Mouse (Mus musculus): ENCODE measurements around the gene Grhl3.
"Not testable (repeated sequence)": the region's sequence is repeated elsewhere in the genome, so short reads cannot be mapped to it uniquely, and the experiment has no call there.

The Grhl3 gene

GRCm38 (mm10) chr4:135573251-135573808 lies at the start of gene Grhl3:
TSS of gene Grhl3 (minus strand) at chr4:135573630.
- DNase-seq (ENCODE audit: extremely low read depth, low read depth, low spot score): no peak

DNA sequence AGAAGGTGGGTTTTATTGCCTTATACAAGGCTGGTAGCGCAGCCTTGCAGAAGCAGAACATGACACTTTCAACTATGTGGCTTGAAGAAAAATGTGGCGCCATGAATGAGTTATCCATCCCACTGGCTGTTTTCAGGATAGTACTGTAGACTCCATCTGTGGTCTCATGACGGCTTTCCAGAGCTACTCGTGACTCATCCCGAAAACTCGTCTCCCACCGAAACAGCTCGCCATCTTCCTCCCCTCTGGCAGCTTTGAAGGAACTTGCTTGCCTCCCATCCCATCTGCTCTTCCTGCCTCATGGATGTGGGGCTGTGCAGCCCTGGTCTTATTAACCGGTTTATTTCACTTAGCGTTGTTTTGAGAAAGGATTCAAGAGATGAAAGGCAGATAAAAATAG lies 48.9 kb upstream of the Grhl3 start:
- DNase-seq (ENCODE audit: extremely low read depth, low read depth, low spot score): no peak

DNA sequence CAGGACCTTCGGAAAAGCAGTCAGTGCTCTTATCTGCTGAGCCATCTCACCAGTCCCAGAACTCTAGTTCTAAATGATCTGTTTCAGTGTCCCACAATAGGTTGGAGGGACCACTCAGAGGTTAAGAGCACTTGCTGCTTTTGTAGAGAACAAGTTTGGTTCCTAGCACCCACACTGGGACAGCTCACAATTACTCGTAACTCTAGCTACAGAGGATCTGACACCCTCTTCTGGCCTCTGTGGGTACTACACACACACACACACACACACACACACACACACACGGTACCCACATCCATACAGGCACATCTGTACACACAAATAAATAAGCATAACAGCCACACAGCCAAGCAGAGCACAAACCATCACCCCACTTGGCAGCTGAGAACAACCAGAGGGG lies 47.0 kb upstream of the Grhl3 start:
- no peak for DNase-seq (ENCODE audit: extremely low read depth, low read depth, low spot score)

- DNase-seq (ENCODE audit: extremely low read depth, low read depth, low spot score): no peak
Observed at GRCm38 (mm10) chr4:135617783-135618470, 44.5 kb upstream of the Grhl3 start.

GRCm38 (mm10) chr4:135617038-135617437 lies 43.6 kb upstream of the Grhl3 start:
- no peak for DNase-seq (ENCODE audit: extremely low read depth, low read depth, low spot score)

- not testable (repeated sequence) for DNase-seq (ENCODE audit: extremely low read depth, low read depth, low spot score)
Observed at GRCm38 (mm10) chr4:135615307-135615706, 41.9 kb upstream of the Grhl3 start.

DNA sequence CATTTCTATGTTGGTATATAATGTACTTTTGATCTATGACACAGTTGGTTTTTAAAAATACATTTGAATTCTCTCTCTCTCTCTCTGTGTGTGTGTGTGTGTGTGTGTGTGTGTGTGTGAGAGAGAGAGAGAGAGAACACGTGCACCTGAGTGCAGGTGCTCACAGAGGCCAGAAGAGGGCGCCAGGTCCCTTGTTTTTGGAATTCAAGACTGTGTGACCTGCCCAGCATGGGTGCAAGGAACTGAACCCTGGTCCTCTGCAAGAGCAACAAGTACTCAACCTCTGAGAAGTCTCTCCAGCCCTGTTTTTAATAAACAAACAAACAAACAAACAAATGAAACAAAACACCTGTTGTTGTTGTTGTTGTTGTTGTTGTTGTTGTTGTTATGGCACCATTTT lies 36.6 kb upstream of the Grhl3 start:
- no peak for DNase-seq (ENCODE audit: extremely low read depth, low read depth, low spot score)

GRCm38 (mm10) chr4:135607979-135608885 lies 34.8 kb upstream of the Grhl3 start:
- DNase-seq (ENCODE audit: extremely low read depth, low read depth, low spot score): no peak

DNA sequence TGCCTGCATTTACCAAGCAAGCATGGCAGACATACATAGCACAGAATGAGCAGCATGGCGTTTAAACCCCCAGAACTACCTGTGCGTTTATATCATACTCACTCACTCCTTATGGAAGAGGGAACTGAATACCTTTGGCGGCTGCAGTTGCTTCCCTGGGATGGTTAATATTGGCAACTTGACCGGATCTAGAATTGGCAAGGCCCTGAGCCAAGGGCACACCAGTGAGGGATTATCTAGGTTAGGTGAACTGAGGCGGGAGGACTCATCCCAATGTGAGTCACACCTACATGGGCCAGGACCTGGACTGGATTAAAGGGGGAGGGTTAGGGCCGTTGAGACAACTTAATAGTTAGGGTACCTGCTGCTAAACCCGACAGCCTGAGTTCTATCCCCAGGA lies 32.8 kb upstream of the Grhl3 start:
- no peak for DNase-seq (ENCODE audit: extremely low read depth, low read depth, low spot score)

DNA sequence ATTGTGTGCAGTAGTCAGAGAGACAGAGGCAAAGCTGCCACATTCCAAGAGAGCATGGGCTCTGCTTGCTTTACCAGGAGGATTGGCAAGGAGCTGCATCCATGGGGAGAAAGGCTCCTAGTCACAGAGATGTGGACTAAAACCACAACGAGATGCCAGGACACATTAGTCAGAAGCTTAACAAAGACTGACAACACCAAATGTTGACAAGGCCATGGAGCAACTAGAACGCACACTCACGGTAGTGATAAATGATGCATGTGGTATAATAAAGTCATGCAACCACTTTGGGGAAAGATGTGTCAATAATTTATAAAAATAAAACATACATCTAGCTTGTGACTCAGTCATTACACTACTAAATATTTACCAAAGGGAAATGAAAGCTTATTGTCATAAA lies 28.1 kb upstream of the Grhl3 start:
- no peak for DNase-seq (ENCODE audit: extremely low read depth, low read depth, low spot score)

GRCm38 (mm10) chr4:135599497-135600182 lies 26.2 kb upstream of the Grhl3 start:
- DNase-seq (ENCODE audit: extremely low read depth, low read depth, low spot score): no peak

GRCm38 (mm10) chr4:135598998-135599397 lies 25.6 kb upstream of the Grhl3 start:
- no peak for DNase-seq (ENCODE audit: extremely low read depth, low read depth, low spot score)

- DNase-seq (ENCODE audit: extremely low read depth, low read depth, low spot score): peak; percentile 96
Observed at GRCm38 (mm10) chr4:135597571-135597970, 24.1 kb upstream of the Grhl3 start.

GRCm38 (mm10) chr4:135595943-135596342 lies 22.5 kb upstream of the Grhl3 start:
- no peak for DNase-seq (ENCODE audit: extremely low read depth, low read depth, low spot score)

GRCm38 (mm10) chr4:135591610-135592304 lies 18.3 kb upstream of the Grhl3 start:
- no peak for DNase-seq (ENCODE audit: extremely low read depth, low read depth, low spot score)

DNA sequence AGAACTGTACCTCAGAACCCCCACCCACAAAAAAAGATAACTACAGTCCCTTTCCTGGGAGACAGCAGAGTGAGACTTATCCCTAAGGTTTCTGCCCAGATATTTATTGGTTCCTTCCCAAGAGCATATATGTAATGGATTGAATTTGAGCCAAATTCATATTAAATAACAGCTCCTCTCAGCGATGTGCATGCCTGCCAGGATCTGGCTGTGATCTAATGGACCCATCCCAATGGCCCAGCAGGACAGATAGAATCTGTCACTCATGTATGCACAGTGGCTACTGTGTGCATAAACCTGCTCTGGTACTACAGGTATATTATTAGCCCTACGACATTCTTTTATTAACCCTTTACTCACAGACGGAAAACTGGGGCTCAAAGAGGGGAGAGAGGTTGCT lies 17.7 kb upstream of the Grhl3 start:
- DNase-seq (ENCODE audit: extremely low read depth, low read depth, low spot score): no peak

GRCm38 (mm10) chr4:135584838-135585237 lies 11.4 kb upstream of the Grhl3 start:
- no peak for DNase-seq (ENCODE audit: extremely low read depth, low read depth, low spot score)

- no peak for DNase-seq (ENCODE audit: extremely low read depth, low read depth, low spot score)
Observed at GRCm38 (mm10) chr4:135581222-135581910, 7.9 kb upstream of the Grhl3 start.

DNA sequence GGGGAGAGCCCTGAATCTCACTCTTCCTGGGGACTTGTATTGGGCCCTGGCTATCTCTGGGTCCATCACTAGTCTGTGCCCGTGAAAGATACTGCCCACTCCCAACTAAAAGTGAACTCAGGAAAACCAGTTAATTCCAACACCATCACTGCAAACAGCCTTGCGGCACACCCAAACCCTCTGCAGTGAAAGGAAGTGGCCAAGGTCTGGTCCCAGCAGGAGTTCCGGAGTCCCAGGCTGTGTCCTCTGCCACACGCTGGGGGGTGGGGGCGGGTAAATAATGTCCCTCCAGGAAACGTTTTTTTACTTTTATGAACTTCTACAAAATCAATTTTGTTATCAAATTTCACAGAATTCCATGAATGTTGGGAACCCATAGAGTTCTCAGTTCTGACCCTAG lies 6.3 kb upstream of the Grhl3 start:
- no peak for DNase-seq (ENCODE audit: extremely low read depth, low read depth, low spot score)

- DNase-seq (ENCODE audit: extremely low read depth, low read depth, low spot score): no peak
Observed at GRCm38 (mm10) chr4:135578490-135578889, 5.1 kb upstream of the Grhl3 start.

Measured in fat pad, adult 2 months (tissue).